Mouse (Mus musculus): ENCODE measurements around the gene Alpk3.

Alpk3 gene

GRCm38 (mm10) chr7:81134614-81135067, 77.2 kb downstream of the Alpk3 start:
- TF ChIP-seq GATA4 (IDR thresholded peaks at IDR 0.05; ENCODE audit: insufficient replicate concordance, low read length), result no peak

DNA sequence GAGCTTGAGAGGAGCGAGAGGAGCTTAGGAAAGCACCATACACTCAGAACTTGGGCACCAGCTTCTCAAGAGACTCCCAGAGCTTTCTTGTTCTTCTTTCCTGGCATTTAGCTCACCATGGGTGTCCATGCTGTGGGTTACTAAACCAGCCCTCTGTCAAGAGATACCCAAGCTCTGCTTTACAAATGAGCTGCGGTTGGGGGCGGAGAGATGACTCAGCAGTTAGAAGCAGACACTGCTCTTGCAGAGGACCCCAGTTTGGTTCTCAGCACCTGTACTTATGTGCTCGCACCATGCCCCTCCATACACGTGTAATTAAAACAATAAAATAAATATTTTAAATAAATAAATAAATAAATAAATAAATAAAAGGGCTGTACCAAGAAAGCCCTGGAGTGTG, 79.9 kb downstream of the Alpk3 start:
- no peak for TF ChIP-seq GATA4 (IDR thresholded peaks at IDR 0.05; ENCODE audit: insufficient replicate concordance, low read length)

DNA sequence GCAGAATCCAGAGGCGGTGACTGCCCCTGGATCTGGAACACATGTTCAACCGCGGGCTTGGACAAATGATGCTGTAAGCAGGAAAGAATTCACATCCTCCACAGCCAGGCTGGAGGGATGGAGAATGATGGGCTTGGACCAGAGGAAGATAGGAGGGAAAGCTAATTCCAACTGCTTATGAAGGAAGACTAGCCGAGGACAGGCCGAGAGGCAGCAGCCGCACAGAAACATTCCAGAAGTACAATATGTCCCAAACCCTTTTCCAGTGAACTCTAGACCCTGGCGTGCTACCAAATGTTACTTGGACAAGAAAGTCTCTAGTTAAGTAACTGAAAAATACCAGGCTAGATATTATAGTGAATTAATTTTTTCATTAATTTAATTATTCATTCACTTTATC, 81.7 kb downstream of the Alpk3 start:
- TF ChIP-seq GATA4 (IDR thresholded peaks at IDR 0.05; ENCODE audit: insufficient replicate concordance, low read length), result peak; percentile 46; the same call in 1 of the 2 replicates

DNA sequence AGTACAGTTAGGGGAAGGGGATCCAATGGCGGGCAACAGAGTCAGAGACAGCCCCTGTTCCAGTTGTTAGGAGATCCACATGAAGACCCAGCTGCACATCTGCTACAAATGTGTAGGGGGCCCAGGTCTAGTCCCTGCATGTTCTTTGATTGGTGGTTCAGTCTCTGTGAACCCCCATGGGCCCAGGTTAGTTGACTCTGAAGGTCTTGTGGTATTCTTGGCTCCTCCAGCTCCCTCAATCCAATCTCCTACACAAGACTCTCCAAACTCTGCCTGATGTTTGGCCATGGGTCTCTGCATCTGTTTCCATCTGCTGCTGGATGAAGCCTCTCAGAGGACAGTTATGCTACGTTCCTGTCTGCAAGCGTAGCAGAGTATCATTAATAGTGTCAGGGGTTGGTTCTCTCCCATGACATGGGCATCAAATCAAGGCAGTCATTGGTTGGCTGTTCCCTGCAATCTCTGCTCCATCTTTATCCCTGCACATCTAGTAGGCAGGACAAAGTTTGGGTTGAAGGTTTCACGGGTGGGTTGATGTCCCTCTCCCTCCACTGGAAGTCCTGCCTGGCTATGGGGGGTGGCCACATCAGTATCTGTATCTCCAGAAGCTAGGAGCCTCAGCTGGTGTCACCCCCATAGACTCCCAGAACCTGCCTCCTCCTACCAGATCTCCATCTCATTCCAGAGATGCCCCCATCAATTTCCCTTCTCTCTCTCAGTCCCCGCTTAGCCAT, 82.4 kb downstream of the Alpk3 start:
- no peak for TF ChIP-seq GATA4 (IDR thresholded peaks at IDR 0.05; ENCODE audit: insufficient replicate concordance, low read length)

- no peak for TF ChIP-seq GATA4 (IDR thresholded peaks at IDR 0.05; ENCODE audit: insufficient replicate concordance, low read length)
Measured at GRCm38 (mm10) chr7:81141541-81141940, 84.1 kb downstream of the Alpk3 start.

GRCm38 (mm10) chr7:81149759-81150158, 92.4 kb downstream of the Alpk3 start:
- TF ChIP-seq GATA4 (IDR thresholded peaks at IDR 0.05; ENCODE audit: insufficient replicate concordance, low read length), result no peak

DNA sequence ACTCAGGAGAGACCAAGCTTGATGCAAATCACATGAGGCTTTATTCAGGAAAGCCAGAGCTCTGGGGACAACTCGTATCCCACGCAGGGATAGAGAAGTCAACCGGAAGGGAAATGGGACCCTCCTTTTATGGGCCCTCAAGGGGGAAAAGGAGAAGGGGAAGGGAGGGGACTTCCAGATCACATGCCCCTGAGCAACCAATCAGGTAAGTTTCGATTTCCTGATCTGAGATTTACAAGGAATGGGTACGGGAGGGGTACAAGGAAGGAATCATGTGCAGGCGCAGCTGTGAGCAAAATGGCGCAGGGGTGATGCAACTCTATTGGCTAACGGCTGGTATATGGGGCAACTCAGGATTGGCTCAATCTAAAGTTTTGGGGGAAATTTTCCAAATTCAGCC, 93.8 kb downstream of the Alpk3 start:
- TF ChIP-seq GATA4 (IDR thresholded peaks at IDR 0.05; ENCODE audit: insufficient replicate concordance, low read length), result no peak

DNA sequence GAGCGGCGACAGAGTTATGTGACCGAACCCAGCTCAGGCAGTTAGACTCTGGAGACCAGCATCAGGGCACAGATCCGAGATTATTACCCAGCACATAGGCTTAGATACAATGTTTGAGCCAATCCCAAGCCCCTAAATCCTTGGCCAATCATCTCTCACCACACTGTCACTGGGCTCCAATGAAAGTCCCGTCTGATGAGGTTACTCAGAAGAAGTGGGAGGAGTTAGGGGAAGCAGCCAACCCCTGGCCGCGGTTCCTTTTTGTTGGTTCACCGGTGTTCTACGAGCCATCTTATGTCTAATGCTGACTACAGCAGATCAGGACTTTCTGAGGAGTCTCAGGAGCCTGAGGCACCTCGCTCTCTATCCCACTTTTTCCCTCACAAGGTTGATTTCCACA, 94.9 kb downstream of the Alpk3 start:
- TF ChIP-seq GATA4 (IDR thresholded peaks at IDR 0.05; ENCODE audit: insufficient replicate concordance, low read length), result no peak

- no peak for TF ChIP-seq GATA4 (IDR thresholded peaks at IDR 0.05; ENCODE audit: insufficient replicate concordance, low read length)
Measured at GRCm38 (mm10) chr7:81152826-81153225, 95.4 kb downstream of the Alpk3 start.

- TF ChIP-seq GATA4 (IDR thresholded peaks at IDR 0.05; ENCODE audit: insufficient replicate concordance, low read length), result no peak
Measured at GRCm38 (mm10) chr7:81153327-81153726, 95.9 kb downstream of the Alpk3 start.

DNA sequence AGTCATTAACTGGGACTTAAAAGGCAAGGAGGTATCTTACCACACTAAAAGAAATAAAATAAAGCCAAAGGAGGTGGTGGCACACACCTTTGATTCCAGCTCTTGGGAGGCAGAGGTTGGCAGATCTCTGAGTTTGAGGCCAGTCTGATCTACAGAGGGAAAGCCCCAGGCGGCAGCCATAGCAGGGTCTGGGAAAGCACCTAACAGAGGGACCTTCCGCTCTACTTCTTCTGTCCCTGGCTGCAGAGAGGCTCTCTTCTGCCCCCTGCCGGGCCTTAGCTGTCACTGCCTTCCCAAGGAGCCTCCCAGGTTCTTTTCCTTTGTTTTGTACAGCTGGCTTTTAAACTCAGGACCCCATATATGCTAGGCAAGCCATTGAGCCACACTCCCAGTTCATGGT, 97.6 kb downstream of the Alpk3 start:
- no peak for TF ChIP-seq GATA4 (IDR thresholded peaks at IDR 0.05; ENCODE audit: insufficient replicate concordance, low read length)
